Mouse (Mus musculus): ENCODE data around the gene Camk2n1. TPM values are rescaled to one million over a fixed set of nuclear protein-coding genes. Genes with fewer than 3 reads are reported as not detected.

The Camk2n1 gene
- polyA plus RNA-seq, 1 experiment from 2014 or later = 1.9 TPM

DNA sequence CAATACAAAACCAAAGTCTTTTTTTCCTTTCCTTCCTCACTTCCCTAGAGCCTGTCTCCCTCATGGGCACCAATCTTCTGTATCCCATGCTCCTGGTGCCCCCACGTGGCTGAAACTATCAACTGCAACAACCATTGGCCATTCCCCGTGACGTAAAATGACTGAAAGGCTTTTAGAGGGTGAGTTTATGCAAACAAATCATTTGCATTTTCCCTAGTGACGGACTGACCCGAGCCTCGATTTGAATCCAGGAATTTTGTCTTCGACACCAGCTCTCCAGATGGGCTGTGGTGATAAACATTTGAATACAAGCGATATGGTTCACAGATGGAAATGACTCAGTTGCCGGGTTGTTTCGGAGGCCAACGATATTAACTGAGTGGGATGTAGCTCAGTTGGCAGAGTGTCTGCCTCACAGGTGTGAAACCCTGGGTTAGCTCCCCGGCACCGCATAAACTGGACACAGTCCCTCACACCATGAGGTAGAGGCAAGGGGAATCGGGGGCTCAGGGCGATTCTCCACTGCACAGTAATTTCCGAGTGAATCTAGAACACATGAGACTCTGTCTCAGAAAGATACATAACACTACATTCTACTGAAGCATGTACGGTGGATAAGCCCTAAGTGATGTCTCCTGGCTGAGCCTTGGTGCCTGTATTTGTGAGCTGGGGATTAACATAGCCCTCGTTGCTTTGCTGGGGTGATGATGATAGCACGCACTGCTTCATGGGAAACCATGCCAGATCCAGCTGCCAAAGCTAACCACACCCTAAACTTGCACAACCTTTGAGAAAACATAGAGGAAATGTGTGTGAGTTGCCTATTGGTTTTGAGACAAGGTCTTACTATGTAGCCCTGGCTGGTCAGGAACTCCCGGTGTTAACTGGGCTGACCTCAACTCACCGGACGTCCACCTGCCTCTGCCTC, 27.1 kb upstream of the Camk2n1 start:
- 38% methylated on average over 22 of the region's 22 CpGs for WGBS
- Histone ChIP-seq H3K27me3 (peaks cover 6% of the 10 kb centered on the region; the same call in 1 of the 2 replicates), H3K36me3 (no peaks in the 10 kb centered on the region), H3K27ac (no peak overlapping the region), H3K4me3 (no peak overlapping the region), H3K9me3 (no peaks in the 10 kb centered on the region), H3K9ac (no peak overlapping the region), H3K4me1 (no peaks in the 10 kb centered on the region), H3K4me2 (replicated peaks) (peak overlapping the region; percentile 37)
- ATAC-seq (ENCODE audit: low FRiP score, low read depth) = no peak

DNA sequence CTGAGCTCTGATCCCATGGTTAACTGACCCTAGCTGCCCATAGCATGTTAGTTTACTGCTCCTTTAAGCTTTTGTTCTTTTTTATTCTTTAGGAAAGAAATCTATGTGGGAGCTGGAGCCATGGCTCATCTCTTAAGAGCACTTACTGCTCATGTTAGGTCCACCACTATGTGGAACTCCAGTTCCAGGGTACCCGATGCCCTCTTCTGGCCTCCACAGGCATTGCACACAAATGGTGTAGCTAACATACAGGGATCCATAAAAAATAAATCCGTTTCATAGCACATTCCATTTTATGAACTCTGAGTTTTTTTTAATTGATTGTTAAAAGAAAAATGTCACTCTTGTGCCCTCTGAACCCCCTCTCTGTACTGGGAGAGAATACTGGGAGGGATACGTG, 24.3 kb upstream of the Camk2n1 start:
- peaks cover 6% of the 10 kb centered on the region; the same call in 1 of the 2 replicates for H3K27me3 ChIP-seq
- H3K9me3 ChIP-seq = no peaks in the 10 kb centered on the region
- no peak overlapping the region for H3K4me3 ChIP-seq
- H3K27ac ChIP-seq = no peak overlapping the region
- no peaks in the 10 kb centered on the region for H3K4me1 ChIP-seq
- WGBS = 42% methylated on average over 3 of the region's 3 CpGs
- no peak overlapping the region for H3K4me2 ChIP-seq (replicated peaks)
- H3K9ac ChIP-seq = no peak overlapping the region
- ATAC-seq (ENCODE audit: low FRiP score, low read depth) = no peak
- H3K36me3 ChIP-seq = no peaks in the 10 kb centered on the region

DNA sequence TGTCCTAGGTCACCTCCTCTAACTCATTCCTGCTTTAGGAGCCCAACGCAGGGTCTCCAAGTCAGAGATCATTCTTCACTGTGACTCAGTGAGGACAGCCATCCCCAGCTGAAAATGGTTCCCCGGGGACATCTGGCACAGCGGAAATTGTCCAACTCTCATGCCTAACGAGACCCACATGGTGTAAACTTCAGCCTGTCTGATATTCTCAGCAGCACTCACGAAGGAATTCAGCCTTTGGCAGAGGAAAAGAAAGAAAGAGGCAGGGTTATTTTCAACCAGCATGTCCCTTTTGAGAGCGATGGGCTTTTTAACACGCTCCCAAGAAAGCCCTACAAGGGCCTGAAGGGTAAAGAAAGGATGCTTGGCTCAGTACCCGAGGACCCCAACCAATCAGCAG, 22.8 kb upstream of the Camk2n1 start:
- no peak overlapping the region for H3K27ac ChIP-seq
- H3K9me3 ChIP-seq = no peaks in the 10 kb centered on the region
- peaks cover 5% of the 10 kb centered on the region; the same call in 1 of the 2 replicates for H3K36me3 ChIP-seq
- no peak overlapping the region for H3K9ac ChIP-seq
- no peak overlapping the region for H3K4me2 ChIP-seq (replicated peaks)
- peaks cover 6% of the 10 kb centered on the region; the same call in 1 of the 2 replicates for H3K27me3 ChIP-seq
- H3K4me1 ChIP-seq = peaks cover 11% of the 10 kb centered on the region
- H3K4me3 ChIP-seq = no peak overlapping the region
- 27% methylated on average over 8 of the region's 8 CpGs for WGBS
- ATAC-seq (ENCODE audit: low FRiP score, low read depth) = no peak

- 1% methylated on average over 60 of the region's 64 CpGs for WGBS
- Histone ChIP-seq H3K4me1 (peaks cover 11% of the 10 kb centered on the region), H3K27me3 (no peaks in the 10 kb centered on the region), H3K4me3 (peak within 1 kb of the TSS; percentile 96), H3K4me2 (replicated peaks) (peak within 1 kb of the TSS; percentile 92), H3K9ac (peak within 1 kb of the TSS; percentile 86), H3K36me3 (peaks cover 38% of the 10 kb centered on the region), H3K9me3 (no peaks in the 10 kb centered on the region), H3K27ac (no peak within 1 kb of the TSS)
- ATAC-seq (ENCODE audit: low FRiP score, low read depth) = peak; percentile 90
Measured at GRCm38 (mm10) chr4:138434347-138435316, 19.5 kb upstream of the Camk2n1 start, which contains the start of gene Mul1. Gene Mul1 (plus strand): TSS chr4:138434671.

GRCm38 (mm10) chr4:138440062-138440461, 14.1 kb upstream of the Camk2n1 start:
- Histone ChIP-seq H3K27ac (no peak overlapping the region), H3K9me3 (no peaks in the 10 kb centered on the region), H3K4me3 (no peak overlapping the region), H3K36me3 (peaks cover 68% of the 10 kb centered on the region), H3K4me2 (replicated peaks) (no peak overlapping the region), H3K27me3 (peaks cover 6% of the 10 kb centered on the region; the same call in 1 of the 2 replicates), H3K4me1 (peaks cover 9% of the 10 kb centered on the region), H3K9ac (no peak overlapping the region)
- WGBS = 77% methylated on average over 3 of the region's 3 CpGs
- no peak for ATAC-seq (ENCODE audit: low FRiP score, low read depth)

- Histone ChIP-seq H3K4me1 (no peaks in the 10 kb centered on the region), H3K27me3 (peaks cover 26% of the 10 kb centered on the region), H3K36me3 (peaks cover 27% of the 10 kb centered on the region), H3K9ac (no peak overlapping the region), H3K27ac (no peak overlapping the region), H3K9me3 (no peaks in the 10 kb centered on the region), H3K4me3 (no peak overlapping the region), H3K4me2 (replicated peaks) (no peak overlapping the region)
- ATAC-seq (ENCODE audit: low FRiP score, low read depth) = no peak
- WGBS = 21% methylated on average over 5 of the region's 5 CpGs
Measured at GRCm38 (mm10) chr4:138444941-138445340, 9.2 kb upstream of the Camk2n1 start.

- WGBS = 19% methylated on average over 13 of the region's 13 CpGs
- ATAC-seq (ENCODE audit: low FRiP score, low read depth) = no peak
- H3K27me3 ChIP-seq = peaks cover 40% of the 10 kb centered on the region
Measured at GRCm38 (mm10) chr4:138446981-138447380, 7.1 kb upstream of the Camk2n1 start.

DNA sequence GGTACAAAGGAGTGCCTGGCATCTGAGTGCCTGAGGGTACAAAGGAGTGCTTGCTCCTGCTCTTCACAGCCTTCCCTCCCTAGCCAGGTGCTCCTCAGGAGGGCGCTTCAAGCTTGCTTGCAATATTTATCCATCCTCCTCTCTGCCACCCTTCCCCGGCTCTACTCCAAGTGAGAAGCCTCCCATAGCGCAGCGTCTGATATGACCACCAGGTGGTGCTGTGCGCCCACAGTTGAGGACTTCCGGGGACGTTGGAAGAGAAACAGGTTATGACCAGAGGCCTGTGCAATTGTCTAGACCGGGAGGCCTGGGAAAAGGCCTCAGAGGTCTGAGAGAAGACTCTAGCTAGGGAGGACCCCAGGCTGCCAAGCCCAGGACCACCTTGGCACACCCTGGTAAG, 6.7 kb upstream of the Camk2n1 start:
- Histone ChIP-seq H3K27me3 (peaks cover 44% of the 10 kb centered on the region), H3K9ac (no peak overlapping the region), H3K4me2 (replicated peaks) (no peak overlapping the region), H3K9me3 (no peaks in the 10 kb centered on the region), H3K27ac (no peak overlapping the region), H3K4me1 (no peaks in the 10 kb centered on the region), H3K36me3 (0 out of 2 replicates have a peak, but pooled peaks cover 2% of the 10 kb centered on the region), H3K4me3 (no peak overlapping the region)
- 0% methylated on average over 8 of the region's 8 CpGs for WGBS
- ATAC-seq (ENCODE audit: low FRiP score, low read depth) = peak; percentile 83

More at GRCm38 (mm10) chr4:138446981-138447380, 7.1 kb upstream of the Camk2n1 start:
- Histone ChIP-seq H3K27ac (no peak overlapping the region), H3K36me3 (peaks cover 6% of the 10 kb centered on the region; the same call in 1 of the 2 replicates), H3K9ac (0 out of 2 replicates have a peak overlapping the region, but pooled peaks have one; percentile 25), H3K4me3 (no peak overlapping the region), H3K9me3 (no peaks in the 10 kb centered on the region), H3K4me1 (no peaks in the 10 kb centered on the region), H3K4me2 (replicated peaks) (no peak overlapping the region)

DNA sequence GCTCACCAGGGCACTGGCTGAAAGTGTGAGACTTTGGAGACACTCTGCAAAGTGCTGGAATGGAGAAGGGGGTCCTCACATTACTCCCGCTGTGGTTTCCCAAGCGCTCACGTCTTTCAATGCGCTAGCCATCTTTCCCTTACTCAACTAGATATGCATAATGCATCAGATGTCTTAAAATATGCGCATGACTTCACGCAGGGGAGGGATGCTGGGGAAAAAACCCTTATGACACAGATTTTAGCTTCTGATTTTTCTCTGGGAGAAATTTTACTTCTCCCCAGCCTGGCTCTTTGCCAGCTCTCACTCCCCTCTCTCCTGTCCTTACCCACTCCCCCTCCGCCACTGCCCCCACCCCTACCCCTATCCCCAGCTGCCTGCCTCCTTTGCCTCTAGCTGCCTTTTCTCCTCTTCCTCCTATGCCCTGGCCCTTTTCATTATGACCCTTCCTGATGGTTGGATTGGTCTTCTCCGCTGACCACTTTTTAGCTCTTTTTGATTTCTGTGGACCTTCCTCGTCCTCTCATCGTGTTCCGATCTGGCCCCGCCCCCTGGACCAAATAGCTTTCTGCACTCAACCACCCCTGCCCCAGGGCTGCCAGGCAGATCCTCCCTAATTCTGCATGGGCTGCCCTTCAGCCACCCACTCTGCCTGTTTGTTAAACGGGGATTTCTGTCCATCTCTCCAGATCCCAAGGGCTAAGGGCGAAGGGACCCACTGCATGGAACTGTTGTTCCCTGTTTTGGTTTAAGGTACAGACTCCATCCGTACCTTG, 6.1 kb upstream of the Camk2n1 start:
- no peak overlapping the region for H3K9ac ChIP-seq

DNA sequence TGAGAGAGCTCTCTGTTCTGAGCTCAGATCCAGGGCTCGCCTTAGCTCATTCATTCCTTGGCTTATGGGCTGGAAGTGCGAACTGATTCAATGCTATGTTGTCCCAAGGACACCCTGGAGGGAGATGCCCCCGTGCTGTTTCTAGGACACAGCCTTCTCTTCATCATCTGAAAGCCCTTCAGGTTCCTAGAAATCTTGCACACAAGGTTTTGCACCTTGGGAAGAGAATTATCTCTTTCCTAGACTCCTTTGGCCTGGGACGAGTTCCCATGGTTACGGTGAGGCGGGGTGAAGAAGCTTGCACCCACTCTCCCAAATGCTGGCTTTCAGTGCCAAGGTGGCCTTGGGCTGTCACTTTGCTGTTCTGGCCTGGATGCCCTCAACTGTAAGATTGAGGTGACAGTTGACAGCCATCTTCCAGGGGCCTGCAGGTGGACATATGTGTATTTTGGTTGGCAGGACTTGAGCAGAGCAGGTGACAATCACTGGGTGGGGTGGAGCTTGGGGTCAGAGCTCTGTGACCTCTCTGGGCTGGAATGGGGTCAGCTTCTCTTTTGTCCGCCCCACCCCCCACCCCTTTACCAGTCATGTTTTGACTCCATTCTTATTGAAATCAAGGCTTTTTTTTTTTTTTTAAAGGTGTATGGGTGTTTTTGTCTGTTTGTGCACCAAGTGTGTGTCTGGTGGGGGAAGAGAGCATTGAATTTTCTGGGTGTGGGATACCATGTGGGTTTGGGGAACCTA, 5.1 kb upstream of the Camk2n1 start:
- H3K27ac ChIP-seq = no peak overlapping the region
- WGBS = 59% methylated on average over 7 of the region's 7 CpGs
- no peak overlapping the region for H3K9ac ChIP-seq
- peaks cover 14% of the 10 kb centered on the region for H3K4me1 ChIP-seq
- no peak for ATAC-seq (ENCODE audit: low FRiP score, low read depth)
- H3K36me3 ChIP-seq = no peaks in the 10 kb centered on the region
- H3K4me2 ChIP-seq (replicated peaks) = no peak overlapping the region
- no peaks in the 10 kb centered on the region for H3K9me3 ChIP-seq
- no peak overlapping the region for H3K4me3 ChIP-seq
- H3K27me3 ChIP-seq = peaks cover 60% of the 10 kb centered on the region

More for the DNA sequence above, 6.1 kb upstream of the Camk2n1 start:
- 41% methylated on average over 15 of the region's 15 CpGs for WGBS
- peaks cover 5% of the 10 kb centered on the region; the same call in 1 of the 2 replicates for H3K4me1 ChIP-seq
- H3K4me2 ChIP-seq (replicated peaks) = no peak overlapping the region
- H3K27ac ChIP-seq = no peak overlapping the region
- H3K36me3 ChIP-seq = no peaks in the 10 kb centered on the region
- peaks cover 51% of the 10 kb centered on the region for H3K27me3 ChIP-seq
- H3K4me3 ChIP-seq = no peak overlapping the region
- no peaks in the 10 kb centered on the region for H3K9me3 ChIP-seq
- ATAC-seq (ENCODE audit: low FRiP score, low read depth) = no peak

All from limb, embryonic 13.5 days (tissue).